Mouse (Mus musculus): ENCODE data around the gene Atp6v1f.

DNA sequence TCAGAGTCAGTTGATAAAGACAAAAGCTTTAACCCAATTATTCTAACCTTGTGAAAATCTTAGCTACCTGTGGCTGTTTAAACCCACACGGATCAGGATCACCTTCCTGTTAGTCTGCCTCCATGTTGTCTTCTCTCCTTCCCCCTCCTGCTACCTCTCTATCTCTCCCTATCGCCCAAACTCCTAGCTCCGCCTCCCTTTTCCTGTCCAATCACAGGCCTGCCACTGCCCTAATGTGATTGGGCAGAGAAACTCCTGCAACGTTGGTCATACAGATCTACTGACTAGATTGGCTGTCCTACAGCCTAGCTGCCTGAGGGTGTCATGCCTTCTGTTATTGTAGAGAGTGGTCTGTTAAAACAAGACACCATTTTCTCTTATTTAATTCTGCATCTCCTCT, 17.7 kb upstream of the Atp6v1f start:
- TF ChIP-seq CTCF (IDR thresholded peaks at IDR 0.05) (no peak), EP300 (IDR thresholded peaks at IDR 0.05) (no peak)

Measured in lung, postnatal 0 days (tissue).